Mouse (Mus musculus) hindbrain, postnatal 0 days (tissue): ENCODE data around the gene Vmn1r130. TPM values are rescaled to one million over a fixed set of nuclear protein-coding genes. Genes with fewer than 3 reads are reported as not detected.
"Not testable (repeated sequence)": the region's sequence is repeated elsewhere in the genome, so short reads cannot be mapped to it uniquely, and the experiment has no call there.

Experiments
- ATAC-seq: fragments of 200-750 bp; cut with Nextera tagmentation; 2 replicates; pipeline ENCODE4 v1.8.0; 2017; ENCODE audit warnings: mild to moderate bottlenecking, moderate TSS enrichment, moderate library complexity
- DNase-seq: peaks from one replicate; pipeline ENCODE4 v3.0.0-alpha.2; 2015; ENCODE audit warnings: low spot score
- H3K27ac ChIP-seq: fragments of 300-500 bp; sonication (generic); 2 replicates; pipeline ENCODE4 v1.5.1; 2014; ENCODE audit warnings: mild to moderate bottlenecking
- H3K27me3 ChIP-seq: fragments of 300-500 bp; sonication (generic); 2 replicates; pipeline ENCODE4 v1.6.1; 2014; ENCODE audit warnings: low read length, mixed read lengths; ENCODE audit not compliant: insufficient read depth
- H3K36me3 ChIP-seq: fragments of 300-500 bp; sonication (generic); 2 replicates; pipeline ENCODE4 v1.6.1; 2014; ENCODE audit warnings: low read length, mixed read lengths; ENCODE audit not compliant: insufficient read depth
- H3K4me1 ChIP-seq: fragments of 300-500 bp; sonication (generic); 2 replicates; pipeline ENCODE4 v1.6.1; 2014; ENCODE audit warnings: antibody characterized with exemption, low read length, mixed read lengths; ENCODE audit not compliant: insufficient read depth
- H3K4me2 ChIP-seq: fragments of 300-500 bp; sonication (generic); 2 replicates; pipeline ENCODE4 v1.6.1; 2014; ENCODE audit warnings: low read depth, mild to moderate bottlenecking, low read length, moderate library complexity, mixed read lengths
- H3K4me3 ChIP-seq: fragments of 300-500 bp; sonication (generic); 2 replicates; pipeline ENCODE4 v1.5.1; 2014; ENCODE audit warnings: low read length
- H3K9ac ChIP-seq: fragments of 300-500 bp; sonication (generic); replicated peaks from 2 replicates; pipeline ENCODE4 v1.6.1; 2014; ENCODE audit warnings: mild to moderate bottlenecking, low read length, moderate library complexity, mixed read lengths
- H3K9me3 ChIP-seq: fragments of 300-500 bp; sonication (generic); 2 replicates; pipeline ENCODE4 v1.6.1; 2016; ENCODE audit warnings: low read length, mixed read lengths
- WGBS: fragments of 180-500 bp; shearing (Covaris S2); extraction: QIAGEN DNeasy Blood & Tissue Kit; methylation state at CpG from one replicate; pipeline ENCODE4 v1.1.7; 2014; 5-methylcytosine and 5-hydroxymethylcytosine counted together
- polyA plus RNA-seq: library from polyadenylated mRNA; unstranded; fragments of >200 nt; fragmentation: Nextera tagmentation; extraction: Ambion mirVana; gene quantifications from 2 replicates; pipeline ENCODE4 v1.2.1, GENCODE M21; 2015
- total RNA-seq: library from RNA; depleted of rRNA; stranded (reverse); fragments of >200 nt; gene quantifications from 2 replicates; pipeline ENCODE4 v1.2.3, GENCODE M21; 2014; rRNA removed

Gene Vmn1r130
- total RNA-seq = not detected in 2 replicates
- not detected in 2 replicates for polyA plus RNA-seq

GRCm38 (mm10) chr7:21511480-21511879, at the start of gene Vmn1r130:
Vmn1r130 (plus strand) TSS chr7:21511780.
- H3K4me2 ChIP-seq, ATAC-seq, H3K4me1 ChIP-seq, H3K27ac ChIP-seq, H3K9me3 ChIP-seq, H3K9ac ChIP-seq, H3K4me3 ChIP-seq, DNase-seq, H3K27me3 ChIP-seq, H3K36me3 ChIP-seq: not testable (repeated sequence)
- WGBS = no CpG with 5 or more reads among the region's 3 CpGs

- not testable (repeated sequence) for H3K4me2 ChIP-seq, ATAC-seq, H3K27ac ChIP-seq, H3K4me3 ChIP-seq, H3K9me3 ChIP-seq, H3K36me3 ChIP-seq, DNase-seq, H3K4me1 ChIP-seq, H3K9ac ChIP-seq, H3K27me3 ChIP-seq
- no CpG with 5 or more reads among the region's 2 CpGs for WGBS
Measured at GRCm38 (mm10) chr7:21545990-21546389, 34.4 kb downstream of the Vmn1r130 start, which contains the start of gene Vmn1r131. Vmn1r131 (minus strand) TSS chr7:21546090.

Other genes with a start within 250 kb of the Vmn1r130 start
- not detected in 2 replicates for gene Vmn1r125, start 239.6 kb upstream of the Vmn1r130 start, total RNA-seq
- gene Vmn1r125, start 239.6 kb upstream of the Vmn1r130 start, polyA plus RNA-seq = not detected in 2 replicates
- not detected in 2 replicates for gene Vmn1r126, start 210.3 kb upstream of the Vmn1r130 start, total RNA-seq
- not detected in 2 replicates for gene Vmn1r126, start 210.3 kb upstream of the Vmn1r130 start, polyA plus RNA-seq
- gene Vmn1r127, start 191.9 kb upstream of the Vmn1r130 start, total RNA-seq = not detected in 2 replicates
- not detected in 2 replicates for gene Vmn1r127, start 191.9 kb upstream of the Vmn1r130 start, polyA plus RNA-seq
- gene Vmn1r128, start 162.4 kb upstream of the Vmn1r130 start, total RNA-seq = not detected in 2 replicates
- gene Vmn1r128, start 162.4 kb upstream of the Vmn1r130 start, polyA plus RNA-seq = not detected in 2 replicates
- gene Vmn1r129, start 150.5 kb upstream of the Vmn1r130 start, total RNA-seq = not detected in 2 replicates
- gene Vmn1r129, start 150.5 kb upstream of the Vmn1r130 start, polyA plus RNA-seq = not detected in 2 replicates
- not detected in 2 replicates for gene Gm6882, start 79.0 kb upstream of the Vmn1r130 start, total RNA-seq
- not detected in 2 replicates for gene Gm6882, start 79.0 kb upstream of the Vmn1r130 start, polyA plus RNA-seq
- gene Vmn1r131, start 34.3 kb downstream of the Vmn1r130 start, total RNA-seq = not detected in 2 replicates
- not detected in 2 replicates for gene Vmn1r131, start 34.3 kb downstream of the Vmn1r130 start, polyA plus RNA-seq
- gene Vmn1r132, start 102.3 kb downstream of the Vmn1r130 start, total RNA-seq = not detected in 2 replicates
- gene Vmn1r132, start 102.3 kb downstream of the Vmn1r130 start, polyA plus RNA-seq = not detected in 2 replicates
- gene Gm4175, start 249.7 kb downstream of the Vmn1r130 start, total RNA-seq = not detected in 2 replicates
- not detected in 2 replicates for gene Gm4175, start 249.7 kb downstream of the Vmn1r130 start, polyA plus RNA-seq